Mouse (Mus musculus): ENCODE results near the gene Ppp2r5e. TPM values are rescaled to one million over a fixed set of nuclear protein-coding genes. Genes with fewer than 3 reads are reported as not detected.

Gene Ppp2r5e
- total and polyA plus RNA-seq, 3 experiments, result 9.1 to 32.9 (median 32.6) TPM

DNA sequence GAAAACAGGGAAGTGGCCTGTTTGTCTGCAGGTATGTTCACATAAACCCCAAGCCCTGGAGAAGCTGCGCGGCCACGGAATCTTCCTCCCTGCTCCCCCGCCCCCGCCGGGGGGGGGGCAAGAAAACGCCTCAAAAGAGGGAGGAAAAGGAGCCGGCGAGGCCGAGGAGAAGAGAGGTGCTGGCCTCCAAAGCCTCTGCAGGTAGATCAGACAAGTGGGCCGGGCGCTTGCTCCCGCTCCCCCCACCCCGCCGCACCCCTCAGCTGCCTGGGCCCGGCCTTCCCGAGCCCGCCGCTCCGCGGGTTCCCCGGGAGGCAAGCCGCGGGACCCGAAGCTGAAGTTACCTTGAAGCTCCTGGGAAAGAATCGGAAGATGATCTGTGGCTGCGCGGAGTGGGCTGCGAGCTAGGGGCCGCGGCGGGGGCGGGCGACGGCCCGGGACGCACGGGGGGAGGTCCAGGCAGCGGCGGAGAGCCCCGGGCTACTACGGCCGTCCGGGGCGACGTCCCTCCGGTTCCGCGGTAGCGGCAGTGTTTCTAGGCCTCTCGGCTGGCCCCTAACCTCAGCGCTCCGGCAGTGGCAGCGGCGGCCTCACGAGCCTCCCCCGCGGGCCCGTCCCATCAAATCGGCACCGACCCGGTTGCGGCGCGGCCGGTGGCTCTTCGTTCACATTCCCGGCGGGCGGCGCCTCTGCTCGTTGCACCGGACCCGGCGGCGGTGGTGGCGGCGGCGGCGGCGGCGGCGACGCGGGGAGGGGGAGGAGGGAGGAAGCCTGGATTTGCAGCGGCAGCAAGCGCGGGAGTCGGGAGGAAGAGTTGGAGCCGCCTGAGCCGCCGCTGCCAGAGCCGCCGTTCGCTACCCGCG lies 523 bp downstream of the Ppp2r5e start:
- peak overlapping the region; percentile 97 for H3K9ac ChIP-seq (ENCODE audit: low read depth, low read length)
- H3K36me3 ChIP-seq (ENCODE audit: control insufficient read depth, insufficient read depth, low read length), result peaks cover 9% of the 10 kb centered on the region
- peak overlapping the region; percentile 94 for H3K4me3 ChIP-seq
- under 1% methylated on average over 78 of the region's 97 CpGs for WGBS
- peaks cover 6% of the 10 kb centered on the region; the same call in 1 of the 2 replicates for H3K79me2 ChIP-seq (replicated peaks; ENCODE audit: control insufficient read depth, insufficient read depth, low read length)
- TF ChIP-seq POLR2A (IDR thresholded peaks at IDR 0.05; ENCODE audit: insufficient read depth, low read depth, low read length) (no peak), CTCF (IDR thresholded peaks at IDR 0.05) (no peak), EP300 (IDR thresholded peaks at IDR 0.05; ENCODE audit: insufficient read depth, low read depth, low read length) (no peak)
- no peaks in the 10 kb centered on the region for H3K27me3 ChIP-seq (ENCODE audit: control insufficient read depth, insufficient read depth, low read length)
- peak overlapping the region; percentile 90 for H3K27ac ChIP-seq
- H3K4me1 ChIP-seq (ENCODE audit: control insufficient read depth, insufficient read depth, low read length), result peaks cover 1% of the 10 kb centered on the region; the same call in 1 of the 2 replicates
- intact Hi-C loops (cut with DNase I), result loop anchor here (1.0 to 10.0 kb wide), 6 partner anchors 68 to 291 kb away; partner anchors contain the start of genes Rhoj, Sgpp1 and Wdr89
- no peak for DNase-seq

DNA sequence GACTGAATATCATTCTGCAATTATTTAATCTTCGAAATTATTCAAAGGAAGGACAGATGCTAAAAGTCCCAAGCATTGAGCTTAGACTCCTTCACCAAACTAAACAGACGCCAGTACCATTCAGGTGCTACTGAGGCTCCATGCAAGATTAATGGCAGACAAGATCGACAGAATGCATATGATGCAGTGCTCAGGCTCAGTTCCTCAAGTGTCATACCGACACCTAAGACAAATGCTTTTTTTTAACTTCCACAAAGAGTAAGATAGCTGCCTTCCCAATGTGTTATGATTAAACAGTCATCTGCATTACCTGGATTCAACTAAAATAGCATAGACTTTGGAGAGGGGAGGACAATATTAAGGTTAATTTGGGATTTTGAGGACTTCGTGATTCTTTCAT lies 1.6 kb downstream of the Ppp2r5e start:
- H3K9ac ChIP-seq (ENCODE audit: low read depth, low read length), result no peak overlapping the region
- intact Hi-C loops (cut with DNase I), result loop anchor here (10.0 kb wide), 2 partner anchors 180 to 290 kb away; partner anchors contain the start of gene Rhoj
- WGBS, result 40% methylated on average over 5 of the region's 5 CpGs

DNA sequence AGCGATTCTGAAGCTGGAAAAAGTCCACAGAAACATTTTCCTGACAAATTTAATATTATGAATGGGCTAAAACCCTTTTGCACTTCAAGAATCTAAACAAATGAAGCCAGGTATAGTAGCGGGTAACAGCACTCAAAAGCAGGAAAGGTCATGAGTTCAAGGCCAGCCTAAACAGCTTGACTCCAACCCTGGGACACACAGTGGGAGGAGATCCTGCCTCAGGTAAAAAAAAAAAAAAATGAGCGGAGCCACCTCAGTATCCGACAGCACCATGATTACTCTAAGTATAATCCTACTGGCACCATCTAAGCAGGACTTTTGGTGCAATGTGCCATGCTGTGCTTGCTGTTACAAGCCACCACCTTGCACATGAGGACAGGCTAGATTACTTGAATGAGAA lies 2.2 kb downstream of the Ppp2r5e start:
- Histone ChIP-seq H3K27ac (no peak overlapping the region), H3K4me3 (no peak overlapping the region), H3K4me1 (ENCODE audit: control insufficient read depth, insufficient read depth, low read length) (peaks cover 1% of the 10 kb centered on the region; the same call in 1 of the 2 replicates), H3K79me2 (replicated peaks; ENCODE audit: control insufficient read depth, insufficient read depth, low read length) (peaks cover 12% of the 10 kb centered on the region), H3K9ac (ENCODE audit: low read depth, low read length) (no peak overlapping the region), H3K36me3 (ENCODE audit: control insufficient read depth, insufficient read depth, low read length) (peaks cover 12% of the 10 kb centered on the region), H3K27me3 (ENCODE audit: control insufficient read depth, insufficient read depth, low read length) (no peaks in the 10 kb centered on the region)
- 82% methylated on average over 4 of the region's 4 CpGs for WGBS
- intact Hi-C loops (cut with DNase I), result loop anchor here (10.0 kb wide), 2 partner anchors 181 to 289 kb away; partner anchors contain the start of gene Rhoj
- no peak for DNase-seq
- no peak for TF ChIP-seq CTCF (IDR thresholded peaks at IDR 0.05)
- no peak for TF ChIP-seq POLR2A (IDR thresholded peaks at IDR 0.05; ENCODE audit: insufficient read depth, low read depth, low read length)
- TF ChIP-seq EP300 (IDR thresholded peaks at IDR 0.05; ENCODE audit: insufficient read depth, low read depth, low read length), result no peak

More for the DNA sequence above, 1.6 kb downstream of the Ppp2r5e start:
- no peak for DNase-seq
- H3K4me3 ChIP-seq, result peak overlapping the region; percentile 94; the same call in 1 of the 2 replicates
- TF ChIP-seq CTCF (IDR thresholded peaks at IDR 0.05) (no peak), EP300 (IDR thresholded peaks at IDR 0.05; ENCODE audit: insufficient read depth, low read depth, low read length) (no peak), POLR2A (IDR thresholded peaks at IDR 0.05; ENCODE audit: insufficient read depth, low read depth, low read length) (no peak)
- H3K79me2 ChIP-seq (replicated peaks; ENCODE audit: control insufficient read depth, insufficient read depth, low read length), result peaks cover 9% of the 10 kb centered on the region; the same call in 1 of the 2 replicates
- peaks cover 1% of the 10 kb centered on the region; the same call in 1 of the 2 replicates for H3K4me1 ChIP-seq (ENCODE audit: control insufficient read depth, insufficient read depth, low read length)
- H3K36me3 ChIP-seq (ENCODE audit: control insufficient read depth, insufficient read depth, low read length), result peaks cover 12% of the 10 kb centered on the region
- no peak overlapping the region for H3K27ac ChIP-seq
- no peaks in the 10 kb centered on the region for H3K27me3 ChIP-seq (ENCODE audit: control insufficient read depth, insufficient read depth, low read length)

DNA sequence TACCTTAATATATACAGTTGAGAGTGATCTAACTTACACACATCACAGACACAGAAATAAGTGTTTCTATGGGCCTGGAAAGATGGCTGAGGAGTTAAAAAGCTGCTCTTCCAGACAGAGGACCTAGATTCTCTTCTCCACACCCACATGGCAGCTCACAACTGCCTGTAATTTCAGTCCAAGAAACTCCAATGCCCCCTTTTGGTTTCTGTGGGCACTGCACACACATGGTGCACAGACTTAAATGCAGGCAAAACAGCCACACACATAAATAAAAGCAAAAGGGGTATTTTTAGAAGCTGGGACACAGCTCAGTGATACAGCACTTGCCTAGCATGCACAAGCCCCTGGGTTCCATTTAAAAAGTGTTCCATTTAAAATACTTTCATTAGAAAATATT lies 8.5 kb downstream of the Ppp2r5e start:
- Histone ChIP-seq H3K9ac (ENCODE audit: low read depth, low read length) (no peak overlapping the region), H3K27me3 (ENCODE audit: control insufficient read depth, insufficient read depth, low read length) (no peaks in the 10 kb centered on the region), H3K79me2 (replicated peaks; ENCODE audit: control insufficient read depth, insufficient read depth, low read length) (peaks cover 9% of the 10 kb centered on the region), H3K4me1 (ENCODE audit: control insufficient read depth, insufficient read depth, low read length) (no peaks in the 10 kb centered on the region), H3K27ac (no peak overlapping the region), H3K4me3 (no peak overlapping the region), H3K36me3 (ENCODE audit: control insufficient read depth, insufficient read depth, low read length) (peaks cover 2% of the 10 kb centered on the region; the same call in 1 of the 2 replicates)
- TF ChIP-seq CTCF (IDR thresholded peaks at IDR 0.05), result 0 out of 2 replicates have a peak, but pooled peaks have one; percentile 18
- TF ChIP-seq EP300 (IDR thresholded peaks at IDR 0.05; ENCODE audit: insufficient read depth, low read depth, low read length), result no peak
- intact Hi-C loops (cut with DNase I), result no loop called here
- DNase-seq, result no peak

DNA sequence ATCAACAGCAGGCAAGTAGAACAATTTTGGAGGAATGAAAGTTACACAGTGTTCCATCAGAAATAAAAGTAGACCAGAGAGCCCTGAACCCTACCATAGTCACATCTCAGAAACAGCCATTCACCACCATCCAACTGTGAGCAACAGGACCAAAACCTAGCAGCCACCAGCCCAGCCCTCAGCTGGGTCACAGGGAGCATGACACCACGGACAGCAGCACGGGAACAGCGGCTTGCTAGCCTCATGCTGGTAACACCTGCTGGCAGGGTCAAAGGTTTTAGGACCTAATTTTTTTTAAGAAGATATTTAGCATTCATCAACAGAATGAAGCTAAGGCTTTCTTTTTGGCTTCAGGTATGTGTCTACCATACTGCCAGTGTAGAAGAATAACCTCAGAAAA lies 12.3 kb downstream of the Ppp2r5e start:
- H3K79me2 ChIP-seq (replicated peaks; ENCODE audit: control insufficient read depth, insufficient read depth, low read length), result peaks cover 5% of the 10 kb centered on the region
- H3K4me3 ChIP-seq, result no peak overlapping the region
- intact Hi-C loops (cut with DNase I), result no loop called here
- 83% methylated on average over 3 of the region's 3 CpGs for WGBS
- H3K9ac ChIP-seq (ENCODE audit: low read depth, low read length), result no peak overlapping the region
- no peak overlapping the region for H3K27ac ChIP-seq
- peaks cover 3% of the 10 kb centered on the region for H3K4me1 ChIP-seq (ENCODE audit: control insufficient read depth, insufficient read depth, low read length)
- H3K27me3 ChIP-seq (ENCODE audit: control insufficient read depth, insufficient read depth, low read length), result no peaks in the 10 kb centered on the region
- no peaks in the 10 kb centered on the region; the same call in none of the 2 replicates for H3K36me3 ChIP-seq (ENCODE audit: control insufficient read depth, insufficient read depth, low read length)
- DNase-seq, result no peak
- TF ChIP-seq CTCF (IDR thresholded peaks at IDR 0.05), result no peak
- TF ChIP-seq POLR2A (IDR thresholded peaks at IDR 0.05; ENCODE audit: insufficient read depth, low read depth, low read length), result no peak
- no peak for TF ChIP-seq EP300 (IDR thresholded peaks at IDR 0.05; ENCODE audit: insufficient read depth, low read depth, low read length)

DNA sequence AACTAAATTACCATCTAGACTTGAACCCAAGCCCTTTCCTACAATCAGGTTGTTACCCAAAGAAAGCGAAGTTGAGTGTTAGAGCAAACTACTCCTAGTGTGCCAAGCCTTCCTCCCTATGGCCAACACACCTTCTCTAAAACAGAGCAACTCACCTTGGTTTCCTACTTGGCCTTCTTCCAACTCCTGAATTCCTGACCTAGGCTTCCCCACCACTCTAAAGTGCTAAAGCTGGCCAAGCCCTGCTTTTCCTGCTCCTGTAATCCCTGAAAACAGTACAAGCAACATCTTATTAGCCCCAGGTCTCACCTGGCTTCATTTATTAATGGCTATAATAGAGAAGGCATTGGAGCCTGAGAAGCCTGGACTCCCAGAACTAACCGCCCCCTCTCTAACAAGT lies 17.0 kb downstream of the Ppp2r5e start:
- H3K4me3 ChIP-seq, result no peak overlapping the region
- WGBS, result 72% methylated on average over 2 of the region's 2 CpGs
- intact Hi-C loops (cut with DNase I), result no loop called here
- H3K79me2 ChIP-seq (replicated peaks; ENCODE audit: control insufficient read depth, insufficient read depth, low read length), result peaks cover 13% of the 10 kb centered on the region
- H3K4me1 ChIP-seq (ENCODE audit: control insufficient read depth, insufficient read depth, low read length), result peaks cover 9% of the 10 kb centered on the region
- H3K36me3 ChIP-seq (ENCODE audit: control insufficient read depth, insufficient read depth, low read length), result peaks cover 2% of the 10 kb centered on the region
- no peak overlapping the region for H3K9ac ChIP-seq (ENCODE audit: low read depth, low read length)
- TF ChIP-seq CTCF (IDR thresholded peaks at IDR 0.05), result no peak
- no peak for TF ChIP-seq POLR2A (IDR thresholded peaks at IDR 0.05; ENCODE audit: insufficient read depth, low read depth, low read length)
- TF ChIP-seq EP300 (IDR thresholded peaks at IDR 0.05; ENCODE audit: insufficient read depth, low read depth, low read length), result no peak
- H3K27ac ChIP-seq, result no peak overlapping the region
- DNase-seq, result no peak
- no peaks in the 10 kb centered on the region for H3K27me3 ChIP-seq (ENCODE audit: control insufficient read depth, insufficient read depth, low read length)
